Mouse (Mus musculus): ENCODE measurements around the gene Slc2a10.
"Not testable (repeated sequence)": the region's sequence is repeated elsewhere in the genome, so short reads cannot be mapped to it uniquely, and the experiment has no call there.

DNA sequence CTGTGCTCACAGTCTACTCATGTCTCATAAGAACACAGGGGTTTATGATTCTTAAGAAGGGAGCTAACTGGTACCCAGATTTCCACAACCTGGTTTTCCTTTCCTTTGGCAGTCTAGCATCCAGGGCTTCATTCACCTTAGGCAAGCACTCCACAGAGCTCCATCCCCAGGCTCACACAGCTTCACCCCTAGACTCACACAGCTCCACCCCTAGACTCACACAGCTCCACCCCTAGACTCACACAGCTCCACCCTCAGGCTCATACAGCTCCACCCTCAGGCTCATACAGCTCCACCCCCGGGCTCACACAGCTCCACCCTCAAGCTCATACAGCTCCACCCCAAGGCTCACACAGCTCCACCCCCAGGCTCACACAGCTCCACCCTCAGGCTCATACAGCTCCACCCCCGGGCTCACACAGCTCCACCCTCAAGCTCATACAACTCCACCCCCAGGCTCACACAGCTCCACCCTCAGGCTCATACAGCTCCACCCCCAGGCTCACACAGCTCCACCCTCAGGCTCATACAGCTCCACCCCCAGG lies 7.4 kb downstream of the Slc2a10 start:
- TF ChIP-seq GATA1 (IDR thresholded peaks at IDR 0.05; ENCODE audit: borderline replicate concordance, low read length); FLI1 (IDR thresholded peaks at IDR 0.05; ENCODE audit: low read length): not testable (repeated sequence)

Measured in megakaryocyte, embryonic 14.5 days (primary cell).